Mouse (Mus musculus) ES-E14 (cell line): ENCODE data around the gene Cd33. TPM values are rescaled to one million over a fixed set of nuclear protein-coding genes. Genes with fewer than 3 reads are reported as not detected.
A peak's percentile ranks its signal among the peaks of the same experiment; 100 is the strongest.

ENCODE experiments used
- DNase-seq: peaks from one replicate; pipeline ENCODE4 v3.0.0-alpha.2; 2013; ENCODE audit warnings: low read depth, low spot score
- H3K27ac ChIP-seq: 2 replicates; pipeline ENCODE4 v1.5.1; 2012; ENCODE audit warnings: low read depth, mild to moderate bottlenecking, low read length, moderate library complexity, mixed read lengths; ENCODE audit not compliant: poor library complexity, insufficient read depth, severe bottlenecking
- H3K36me3 ChIP-seq: 2 replicates; pipeline ENCODE4 v1.6.1; 2012; ENCODE audit warnings: mild to moderate bottlenecking, low read length, moderate library complexity, mixed read lengths; ENCODE audit not compliant: control insufficient read depth, poor library complexity, insufficient read depth, severe bottlenecking
- H3K4me1 ChIP-seq, 2 experiments: fragments of 150-350 bp in 1 of 2; sonication (generic) in 1 of 2; 2 replicates each; pipeline ENCODE4 v1.6.1; 2012; ENCODE audit warnings: low read length in 2 of 2, mild to moderate bottlenecking in 1 of 2, mixed read lengths in 1 of 2; ENCODE audit not compliant: control insufficient read depth in 2 of 2, insufficient read depth in 2 of 2, poor library complexity in 1 of 2
- H3K4me3 ChIP-seq, 2 experiments: fragments of 150-350 bp in 1 of 2; sonication (generic) in 1 of 2; 2 replicates each; pipeline ENCODE4 v1.5.1; 2012; ENCODE audit warnings: low read length in 2 of 2, low read depth in 1 of 2, mild to moderate bottlenecking in 1 of 2, mixed read lengths in 1 of 2; ENCODE audit not compliant: insufficient read depth in 1 of 2, poor library complexity in 1 of 2, severe bottlenecking in 1 of 2
- H3K9ac ChIP-seq: 2 replicates; pipeline ENCODE4 v1.6.1; 2012; ENCODE audit warnings: low read depth, mild to moderate bottlenecking, low read length, mixed read lengths; ENCODE audit not compliant: poor library complexity, insufficient read depth, severe bottlenecking
- H3K9me3 ChIP-seq: fragments of 150-350 bp; sonication (generic); 2 replicates; pipeline ENCODE4 v1.6.1; 2012; ENCODE audit warnings: low read depth, mild to moderate bottlenecking, low read length; ENCODE audit not compliant: control insufficient read depth, insufficient read depth
- CHD2 ChIP-seq: IDR thresholded peaks from 2 replicates; pipeline ENCODE4 v1.6.1; 2014; ENCODE audit warnings: mild to moderate bottlenecking, low read depth, low read length, inconsistent platforms
- HCFC1 ChIP-seq: IDR thresholded peaks from 2 replicates; pipeline ENCODE4 v1.6.1; 2012; ENCODE audit warnings: low read length, inconsistent platforms, borderline replicate concordance; ENCODE audit not compliant: insufficient read depth
- MAFK ChIP-seq: IDR thresholded peaks from 2 replicates; pipeline ENCODE4 v1.6.1; 2014; ENCODE audit warnings: mild to moderate bottlenecking, low read depth, low read length, inconsistent platforms; ENCODE audit not compliant: insufficient read depth
- ZC3H11A ChIP-seq: IDR thresholded peaks from 2 replicates; pipeline ENCODE4 v1.6.1; 2012; ENCODE audit warnings: low read depth, mild to moderate bottlenecking, inconsistent platforms, low read length, borderline replicate concordance
- ZNF384 ChIP-seq: IDR thresholded peaks from 2 replicates; pipeline ENCODE4 v1.6.1; 2012; ENCODE audit warnings: low read depth, low read length, inconsistent platforms
- in situ Hi-C, 2 experiments: fragments of 600-800 bp; cut with MboI; formaldehyde crosslinking; loops; one replicate each; pipeline ENCODE4 v1.15.1; 2025; ENCODE audit warnings: low sequenced_read_pairs in 2 of 2, inconsistent platforms in 1 of 2; ENCODE audit not compliant: unreplicated experiment in 2 of 2
- total RNA-seq: library from RNA; depleted of rRNA; stranded (reverse); fragments of 300-350 nt; gene quantifications from 2 replicates; pipeline ENCODE4 v1.2.3, GENCODE M21; 2012

Cd33 gene
- total RNA-seq, 1 experiment = 0.04 TPM

DNA sequence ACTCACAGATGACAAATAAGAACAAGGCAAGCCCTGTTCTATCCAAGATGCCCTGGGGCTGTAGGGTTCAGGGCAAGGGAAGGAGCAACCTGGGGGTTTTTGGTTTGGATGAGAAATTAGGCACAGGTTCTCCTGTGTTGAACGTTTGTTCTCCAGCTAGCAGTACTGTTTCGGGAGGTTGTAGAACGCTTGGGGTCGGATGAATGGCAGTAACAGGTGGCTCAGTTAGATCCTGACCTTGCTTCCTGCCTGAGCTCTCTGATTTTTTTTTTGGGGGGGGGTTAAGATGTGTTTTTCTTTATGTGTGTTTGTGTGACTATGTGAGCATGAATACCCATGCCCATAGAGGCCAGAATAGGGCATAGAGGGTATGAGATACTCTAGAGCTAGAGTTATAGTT, 31.7 kb downstream of the Cd33 start:
- no peaks in the 10 kb centered on the region for H3K4me1 ChIP-seq
- no peak for DNase-seq
- no peak overlapping the region for H3K9ac ChIP-seq
- no peak for TF ChIP-seq MAFK
- no peak for TF ChIP-seq ZC3H11A
- TF ChIP-seq CHD2 = no peak
- no peak for TF ChIP-seq HCFC1
- TF ChIP-seq ZNF384 = no peak
- H3K27ac ChIP-seq = no peak overlapping the region
- in situ Hi-C loops = no loop called here
- H3K4me3 ChIP-seq = no peak overlapping the region
- H3K36me3 ChIP-seq = no peaks in the 10 kb centered on the region
- no peaks in the 10 kb centered on the region for H3K9me3 ChIP-seq

DNA sequence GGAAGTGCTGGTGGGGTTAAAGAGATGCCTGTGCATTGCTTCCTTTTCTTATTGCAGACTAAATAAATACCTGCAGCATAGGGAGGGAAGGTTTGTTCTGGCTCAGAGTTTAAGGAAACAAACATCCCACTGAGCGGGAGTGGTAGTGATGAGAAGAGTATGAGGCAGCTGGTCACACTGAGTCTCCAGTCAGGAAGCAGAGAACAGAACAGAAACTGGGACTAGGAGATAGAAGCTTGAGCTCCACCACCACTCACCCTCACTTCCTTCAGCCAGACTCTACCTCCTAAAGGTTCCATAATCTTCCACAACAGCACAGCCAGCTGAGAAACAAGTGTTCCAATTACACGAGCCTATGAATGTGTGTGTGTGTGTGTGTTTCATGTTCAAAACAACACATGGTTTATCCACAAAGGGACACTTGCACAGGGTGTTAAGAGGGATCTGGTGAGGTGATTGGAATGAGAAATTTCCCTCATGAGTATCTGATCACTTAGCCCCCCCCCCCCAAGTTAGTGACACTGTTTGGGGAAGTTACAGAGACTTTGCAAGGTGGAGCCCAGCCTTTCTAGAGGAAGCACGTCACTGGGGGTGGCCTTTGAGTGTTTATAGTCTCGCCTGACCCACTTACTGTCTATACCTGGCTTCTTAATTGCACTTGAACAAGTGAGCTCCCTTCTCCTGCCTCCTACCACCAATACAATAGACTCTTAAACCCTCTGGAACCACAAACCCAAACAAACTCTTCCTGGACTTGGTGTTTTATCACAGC, 32.3 kb downstream of the Cd33 start:
- Histone ChIP-seq H3K27ac (no peak overlapping the region), H3K4me1 (no peaks in the 10 kb centered on the region), H3K4me3 (no peak overlapping the region), H3K36me3 (no peaks in the 10 kb centered on the region), H3K9ac (no peak overlapping the region), H3K9me3 (no peaks in the 10 kb centered on the region)
- in situ Hi-C loops = no loop called here
- TF ChIP-seq CHD2 (no peak), MAFK (no peak), ZC3H11A (no peak), ZNF384 (no peak), HCFC1 (no peak)
- DNase-seq = no peak

DNA sequence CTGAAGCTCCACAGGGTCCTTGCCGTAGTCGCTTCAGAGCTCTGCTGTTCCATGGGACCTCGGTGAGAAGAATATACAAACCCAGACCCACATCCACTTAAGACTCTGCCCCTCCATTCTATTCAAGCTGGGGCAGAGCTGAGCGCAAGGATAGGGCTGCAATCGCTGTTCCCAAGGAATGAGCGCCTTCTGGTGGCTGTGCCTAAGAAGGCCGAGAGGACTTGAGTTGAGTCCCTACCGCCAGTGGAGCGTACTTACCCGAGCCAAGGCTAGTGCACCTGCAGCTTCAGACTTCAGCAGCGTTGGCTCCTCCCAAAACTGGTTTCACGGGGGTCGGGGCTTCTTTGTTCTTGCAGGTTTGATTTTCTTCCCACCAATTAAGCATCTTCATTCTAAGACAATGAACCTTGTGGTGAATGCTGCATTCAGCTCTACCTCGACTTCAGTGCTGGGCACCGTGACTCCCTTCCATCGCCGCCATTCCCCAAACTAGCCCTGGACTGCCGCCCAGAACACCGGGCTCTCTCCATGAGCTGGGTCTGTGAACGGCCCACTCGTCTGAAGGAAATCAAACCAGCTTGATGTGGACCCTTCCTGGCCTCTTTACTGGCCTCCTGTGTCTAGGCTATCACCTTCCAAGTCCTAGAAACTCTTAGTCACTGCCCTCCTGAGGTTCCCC, 48.7 kb downstream of the Cd33 start:
- in situ Hi-C loops = no loop called here
- Histone ChIP-seq H3K36me3 (no peaks in the 10 kb centered on the region), H3K9me3 (no peaks in the 10 kb centered on the region), H3K4me3 (peak overlapping the region in 1 of 2 experiments; percentile 33; a peak in 2 of 4 replicates), H3K9ac (no peak overlapping the region), H3K4me1 (peaks cover 0 to 6% of the 10 kb centered on the region in 2 experiments; a peak in 1 of 4 replicates), H3K27ac (no peak overlapping the region)
- peak; percentile 67 for DNase-seq
- no peak for TF ChIP-seq HCFC1
- TF ChIP-seq ZC3H11A = peak; percentile 49; the same call in 1 of the 2 replicates
- no peak for TF ChIP-seq ZNF384

DNA sequence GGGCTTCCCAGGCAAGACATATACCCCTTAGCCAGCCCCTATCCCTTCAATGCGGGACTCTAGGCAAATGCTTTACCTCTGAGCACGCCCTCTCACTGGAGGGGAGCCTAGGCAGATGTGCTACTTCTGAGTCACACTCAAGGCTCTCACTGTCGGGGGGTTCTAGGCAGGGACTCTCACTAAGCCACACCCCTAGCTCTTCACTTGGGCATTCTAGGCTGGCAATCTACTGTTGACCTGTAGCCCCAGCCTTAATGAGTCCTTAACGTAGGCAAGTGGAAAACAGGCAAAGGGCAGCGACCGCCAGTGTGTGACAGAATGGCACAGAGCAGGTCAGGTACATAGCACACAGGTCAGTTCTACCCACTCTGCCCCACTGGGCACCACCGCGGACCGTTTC, 53.4 kb downstream of the Cd33 start:
- Histone ChIP-seq H3K9me3 (no peaks in the 10 kb centered on the region), H3K36me3 (no peaks in the 10 kb centered on the region), H3K9ac (no peak overlapping the region), H3K27ac (no peak overlapping the region), H3K4me3 (no peak overlapping the region; a peak in 1 of 4 replicates), H3K4me1 (peaks cover 0 to 9% of the 10 kb centered on the region in 2 experiments; a peak in 1 of 4 replicates)
- DNase-seq = no peak
- TF ChIP-seq ZNF384 (no peak), ZC3H11A (no peak), HCFC1 (no peak), CHD2 (no peak), MAFK (no peak)
- in situ Hi-C loops = no loop called here
